Mouse (Mus musculus) hindbrain, embryonic 15.5 days (tissue): ENCODE data around the gene Scgb1c1. TPM values are rescaled to one million over a fixed set of nuclear protein-coding genes. Genes with fewer than 3 reads are reported as not detected.
A peak's percentile ranks its signal among the peaks of the same experiment; 100 is the strongest.

Experiments used
- ATAC-seq: fragments of 200-750 bp; cut with Nextera tagmentation; 2 replicates; pipeline ENCODE4 v1.8.0; 2017; ENCODE audit warnings: low read depth, moderate number of reproducible peaks, moderate TSS enrichment; ENCODE audit not compliant: low FRiP score
- H3K27ac ChIP-seq: fragments of 300-500 bp; sonication (generic); replicated peaks from 2 replicates; pipeline ENCODE4 v1.5.1; 2015; ENCODE audit warnings: mild to moderate bottlenecking, inconsistent platforms
- H3K27me3 ChIP-seq: fragments of 300-500 bp; sonication (generic); 2 replicates; pipeline ENCODE4 v1.6.1; 2015; ENCODE audit warnings: control low read depth, inconsistent platforms
- H3K36me3 ChIP-seq: fragments of 300-500 bp; sonication (generic); 2 replicates; pipeline ENCODE4 v1.6.1; 2015; ENCODE audit warnings: control low read depth, inconsistent platforms
- H3K4me1 ChIP-seq: fragments of 300-500 bp; sonication (generic); replicated peaks from 2 replicates; pipeline ENCODE4 v1.6.1; 2015; ENCODE audit warnings: control low read depth, inconsistent platforms
- H3K4me2 ChIP-seq: fragments of 300-500 bp; sonication (generic); 2 replicates; pipeline ENCODE4 v1.6.1; 2015; ENCODE audit warnings: moderate library complexity, mild to moderate bottlenecking, inconsistent platforms
- H3K4me3 ChIP-seq: fragments of 300-500 bp; sonication (generic); 2 replicates; pipeline ENCODE4 v1.5.1; 2015; ENCODE audit warnings: mild to moderate bottlenecking, inconsistent platforms
- H3K9ac ChIP-seq: fragments of 300-500 bp; sonication (generic); 2 replicates; pipeline ENCODE4 v1.6.1; 2015; ENCODE audit warnings: inconsistent platforms
- H3K9me3 ChIP-seq: fragments of 300-500 bp; sonication (generic); 2 replicates; pipeline ENCODE4 v1.6.1; 2016; ENCODE audit warnings: control low read depth, inconsistent platforms
- WGBS: fragments of 180-500 bp; shearing (Covaris S2); methylation state at CpG from one replicate; pipeline ENCODE4 v1.1.7; 2015; 5-methylcytosine and 5-hydroxymethylcytosine counted together
- polyA plus RNA-seq: library from polyadenylated mRNA; unstranded; fragments of >200 nt; fragmentation: Nextera tagmentation; extraction: Ambion mirVana; gene quantifications from 2 replicates; pipeline ENCODE4 v1.2.1, GENCODE M21; 2015

Gene Scgb1c1
- polyA plus RNA-seq, 1 experiment from 2014 or later: not detected

DNA sequence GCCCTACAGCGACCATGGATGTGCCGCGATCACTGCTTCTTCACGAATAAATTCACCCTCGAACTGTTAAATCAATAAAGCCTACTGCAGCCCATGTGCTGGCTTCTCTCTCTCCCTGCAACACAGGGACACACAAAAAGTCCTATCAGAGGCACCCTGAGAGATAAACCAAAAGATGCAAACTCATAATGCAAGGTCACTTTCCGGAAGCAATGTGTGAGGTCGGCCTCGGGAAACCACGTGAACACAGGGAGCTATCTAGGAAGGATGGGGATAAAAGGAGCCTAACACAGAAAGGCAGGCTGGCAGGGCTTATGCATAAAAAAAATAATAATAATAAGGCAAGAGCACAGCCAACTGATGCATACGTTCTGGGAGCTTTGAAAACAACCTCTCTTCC lies 1.3 kb downstream of the Scgb1c1 start:
- H3K9ac ChIP-seq: no peak overlapping the region
- no peaks in the 10 kb centered on the region for H3K4me1 ChIP-seq
- no peak for ATAC-seq
- H3K27me3 ChIP-seq: 0 out of 2 replicates have a peak, but pooled peaks cover 2% of the 10 kb centered on the region
- H3K4me3 ChIP-seq: no peak overlapping the region
- H3K36me3 ChIP-seq: no peaks in the 10 kb centered on the region
- H3K9me3 ChIP-seq: no peaks in the 10 kb centered on the region
- H3K27ac ChIP-seq: no peak overlapping the region
- WGBS: 89% methylated on average over 10 of the region's 10 CpGs
- no peak overlapping the region for H3K4me2 ChIP-seq

DNA sequence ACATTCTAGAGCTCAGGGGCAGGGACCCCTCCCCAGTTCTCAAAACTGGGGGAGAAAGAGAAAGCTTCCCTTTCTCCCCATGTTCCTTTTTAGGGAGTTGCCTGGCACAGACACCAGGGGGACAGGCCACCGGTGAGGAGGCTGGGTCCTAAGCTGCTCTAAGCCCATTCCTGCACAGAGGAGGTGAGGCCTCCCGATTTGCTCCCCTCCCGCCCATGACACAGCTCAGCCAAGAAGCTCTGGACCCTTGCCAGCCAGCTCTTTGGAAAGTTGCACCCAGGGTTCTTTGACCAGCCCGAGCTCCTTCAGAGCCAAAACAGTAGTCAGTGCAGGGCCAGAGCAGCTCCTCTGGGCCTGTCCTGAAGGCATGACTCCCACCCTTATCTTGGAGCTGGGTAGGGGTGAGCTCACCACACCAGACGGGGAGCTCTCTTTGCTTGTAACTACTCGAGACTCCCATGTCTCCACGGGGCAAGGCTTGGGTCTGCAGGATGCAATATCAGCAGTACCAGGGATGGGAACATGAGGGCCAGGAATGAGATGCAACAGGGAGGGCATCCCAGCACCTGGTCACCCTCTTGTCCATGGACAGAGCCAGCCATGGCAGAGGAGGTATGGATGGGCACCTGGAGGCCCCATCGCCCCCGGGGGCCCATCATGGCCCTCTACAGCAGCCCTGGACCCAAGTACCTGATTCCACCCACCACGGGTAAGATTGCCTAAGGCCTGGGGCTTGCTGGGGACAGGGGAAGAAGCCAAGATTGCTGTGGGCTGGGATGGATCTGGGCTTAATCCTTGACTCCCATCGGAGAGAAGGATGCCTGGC lies 2.6 kb downstream of the Scgb1c1 start, which contains the start of gene Odf3:
TSS of gene Odf3 (plus strand) at position 51 of the 826 bp plus-strand sequence.
- 70% methylated on average over 11 of the region's 11 CpGs for WGBS
- Histone ChIP-seq H3K4me1 (no peaks in the 10 kb centered on the region), H3K9ac (no peak within 1 kb of the TSS), H3K27ac (no peak within 1 kb of the TSS), H3K36me3 (peaks cover 11% of the 10 kb centered on the region), H3K4me2 (no peak within 1 kb of the TSS), H3K4me3 (no peak within 1 kb of the TSS), H3K27me3 (no peaks in the 10 kb centered on the region), H3K9me3 (no peaks in the 10 kb centered on the region)
- ATAC-seq: no peak

DNA sequence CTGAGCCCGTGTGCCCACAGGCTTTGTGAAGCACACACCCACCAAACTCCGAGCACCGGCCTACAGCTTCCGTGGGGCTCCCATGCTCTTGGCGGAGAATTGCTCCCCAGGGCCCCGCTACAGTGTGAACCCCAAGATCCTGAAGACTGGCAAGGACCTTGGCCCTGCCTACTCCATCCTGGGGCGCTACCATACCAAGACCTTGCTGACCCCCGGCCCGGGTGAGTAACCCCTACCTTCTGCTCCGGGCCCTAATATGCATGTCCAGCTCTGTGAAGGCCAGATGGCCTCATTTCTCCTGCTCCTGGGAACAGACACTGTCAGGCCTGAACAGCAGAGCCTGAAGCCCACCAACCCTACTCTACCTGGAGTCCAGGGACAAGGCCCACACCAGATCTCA lies 3.2 kb downstream of the Scgb1c1 start:
- H3K4me1 ChIP-seq: no peaks in the 10 kb centered on the region
- 94% methylated on average over 10 of the region's 10 CpGs for WGBS
- no peak for ATAC-seq

DNA sequence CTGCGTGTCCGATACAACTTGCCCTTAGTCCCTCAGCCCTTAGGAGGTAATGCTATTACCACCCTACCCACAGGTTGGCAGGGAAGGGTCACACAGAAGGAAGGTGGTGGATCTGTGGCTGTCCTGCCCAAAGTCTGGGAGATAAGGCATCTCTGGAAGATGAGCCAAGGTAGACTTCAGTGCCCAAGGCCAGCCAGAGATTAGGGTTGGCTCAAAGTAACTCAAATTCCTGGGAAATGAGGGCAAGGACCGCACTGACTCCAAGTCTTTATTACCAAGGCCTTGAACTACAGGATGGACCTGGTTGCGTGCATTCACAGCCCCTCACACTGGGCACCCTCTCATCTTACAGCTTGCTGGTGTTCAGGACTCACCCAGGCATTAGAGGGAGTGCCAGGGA lies 6.6 kb downstream of the Scgb1c1 start:
- no peak overlapping the region for H3K4me2 ChIP-seq
- no peaks in the 10 kb centered on the region for H3K27me3 ChIP-seq
- ATAC-seq: no peak
- H3K9me3 ChIP-seq: no peaks in the 10 kb centered on the region
- no peak overlapping the region for H3K9ac ChIP-seq
- H3K36me3 ChIP-seq: peaks cover 22% of the 10 kb centered on the region
- no peak overlapping the region for H3K4me3 ChIP-seq
- no peak overlapping the region for H3K27ac ChIP-seq
- H3K4me1 ChIP-seq: peaks cover 10% of the 10 kb centered on the region
- WGBS: 98% methylated on average over 4 of the region's 4 CpGs

More for the DNA sequence above, 3.2 kb downstream of the Scgb1c1 start:
- no peak overlapping the region for H3K9ac ChIP-seq
- no peak overlapping the region for H3K27ac ChIP-seq
- H3K4me3 ChIP-seq: no peak overlapping the region
- H3K9me3 ChIP-seq: no peaks in the 10 kb centered on the region
- no peaks in the 10 kb centered on the region for H3K27me3 ChIP-seq
- H3K4me2 ChIP-seq: no peak overlapping the region
- peaks cover 17% of the 10 kb centered on the region for H3K36me3 ChIP-seq

DNA sequence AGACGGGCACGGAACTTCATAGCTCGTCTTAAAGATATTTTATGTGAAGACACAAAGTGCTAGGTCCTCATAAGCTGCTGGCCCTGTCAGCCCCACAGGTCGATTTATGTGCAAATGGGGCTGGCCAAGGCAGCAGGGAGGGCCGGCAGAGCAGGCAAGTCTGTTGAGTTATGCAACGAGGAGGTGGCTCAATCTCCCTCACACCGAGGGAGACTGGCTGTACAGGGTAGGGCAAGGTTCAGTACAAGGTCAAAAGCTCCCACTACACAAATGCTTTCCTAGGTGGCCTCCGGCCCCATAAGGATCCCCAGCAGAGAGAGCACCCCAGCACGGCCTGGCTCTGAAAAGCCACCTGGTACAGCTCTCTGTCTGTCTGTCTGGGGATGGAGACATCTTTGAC lies 8.0 kb downstream of the Scgb1c1 start:
- peaks cover 18% of the 10 kb centered on the region for H3K4me1 ChIP-seq
- WGBS: 89% methylated on average over 9 of the region's 9 CpGs
- H3K4me2 ChIP-seq: no peak overlapping the region

DNA sequence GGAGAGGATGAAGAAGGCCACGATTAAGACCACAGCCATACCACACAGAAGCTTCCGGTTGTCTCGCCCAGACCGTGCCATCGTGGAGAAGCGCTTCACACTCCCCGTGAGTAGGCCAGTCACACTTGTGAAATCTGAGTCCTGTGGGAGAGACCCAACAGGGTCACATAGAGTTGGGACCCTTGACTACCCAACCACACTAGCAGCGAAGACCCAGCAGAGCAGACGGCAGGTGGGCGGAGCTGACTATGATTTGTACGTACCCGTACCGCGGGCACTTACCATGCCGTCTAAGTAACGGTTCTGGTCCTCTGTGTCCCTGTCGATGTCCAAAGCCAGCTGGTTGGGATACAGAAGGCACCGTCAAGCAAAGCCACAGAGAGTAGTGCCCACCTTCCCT lies 9.1 kb downstream of the Scgb1c1 start:
- no peak overlapping the region for H3K4me3 ChIP-seq
- WGBS: 94% methylated on average over 18 of the region's 18 CpGs
- no peaks in the 10 kb centered on the region for H3K9me3 ChIP-seq
- no peak overlapping the region for H3K4me2 ChIP-seq
- H3K36me3 ChIP-seq: peaks cover 26% of the 10 kb centered on the region
- H3K9ac ChIP-seq: no peak overlapping the region
- peaks cover 29% of the 10 kb centered on the region for H3K4me1 ChIP-seq
- H3K27ac ChIP-seq: no peak overlapping the region
- no peak for ATAC-seq
- no peaks in the 10 kb centered on the region for H3K27me3 ChIP-seq

More for the DNA sequence above, 8.0 kb downstream of the Scgb1c1 start:
- peaks cover 22% of the 10 kb centered on the region for H3K36me3 ChIP-seq
- H3K27me3 ChIP-seq: no peaks in the 10 kb centered on the region
- H3K9ac ChIP-seq: no peak overlapping the region
- no peaks in the 10 kb centered on the region for H3K9me3 ChIP-seq
- no peak overlapping the region for H3K4me3 ChIP-seq
- ATAC-seq: no peak
- H3K27ac ChIP-seq: no peak overlapping the region

DNA sequence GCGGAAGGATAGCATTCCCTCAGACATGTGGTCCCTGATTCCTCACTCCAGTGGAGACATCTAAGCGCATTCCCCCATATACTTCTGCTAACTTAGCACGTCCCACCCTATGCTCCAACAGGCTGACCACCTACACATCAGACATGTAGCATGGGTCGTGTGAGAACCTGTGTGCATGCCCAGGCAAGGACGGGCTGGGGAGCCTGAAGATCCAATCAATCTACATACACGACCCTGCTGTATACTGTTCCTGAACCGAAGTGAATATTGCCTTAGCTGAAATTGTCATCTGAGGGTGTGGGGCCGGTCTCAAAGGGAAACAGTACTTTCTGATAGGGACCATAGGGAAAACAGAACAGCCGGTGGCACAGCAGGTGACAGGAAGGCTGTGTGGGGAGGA lies 9.8 kb downstream of the Scgb1c1 start:
- H3K9me3 ChIP-seq: no peaks in the 10 kb centered on the region
- peaks cover 36% of the 10 kb centered on the region for H3K4me1 ChIP-seq
- H3K4me3 ChIP-seq: peak overlapping the region; percentile 90
- H3K9ac ChIP-seq: peak overlapping the region; percentile 90
- H3K36me3 ChIP-seq: peaks cover 31% of the 10 kb centered on the region
- ATAC-seq: no peak
- no peaks in the 10 kb centered on the region for H3K27me3 ChIP-seq
- WGBS: 77% methylated on average over 9 of the region's 9 CpGs
- H3K27ac ChIP-seq: 0 out of 2 replicates have a peak overlapping the region, but pooled peaks have one; percentile 93
- peak overlapping the region; percentile 80 for H3K4me2 ChIP-seq

DNA sequence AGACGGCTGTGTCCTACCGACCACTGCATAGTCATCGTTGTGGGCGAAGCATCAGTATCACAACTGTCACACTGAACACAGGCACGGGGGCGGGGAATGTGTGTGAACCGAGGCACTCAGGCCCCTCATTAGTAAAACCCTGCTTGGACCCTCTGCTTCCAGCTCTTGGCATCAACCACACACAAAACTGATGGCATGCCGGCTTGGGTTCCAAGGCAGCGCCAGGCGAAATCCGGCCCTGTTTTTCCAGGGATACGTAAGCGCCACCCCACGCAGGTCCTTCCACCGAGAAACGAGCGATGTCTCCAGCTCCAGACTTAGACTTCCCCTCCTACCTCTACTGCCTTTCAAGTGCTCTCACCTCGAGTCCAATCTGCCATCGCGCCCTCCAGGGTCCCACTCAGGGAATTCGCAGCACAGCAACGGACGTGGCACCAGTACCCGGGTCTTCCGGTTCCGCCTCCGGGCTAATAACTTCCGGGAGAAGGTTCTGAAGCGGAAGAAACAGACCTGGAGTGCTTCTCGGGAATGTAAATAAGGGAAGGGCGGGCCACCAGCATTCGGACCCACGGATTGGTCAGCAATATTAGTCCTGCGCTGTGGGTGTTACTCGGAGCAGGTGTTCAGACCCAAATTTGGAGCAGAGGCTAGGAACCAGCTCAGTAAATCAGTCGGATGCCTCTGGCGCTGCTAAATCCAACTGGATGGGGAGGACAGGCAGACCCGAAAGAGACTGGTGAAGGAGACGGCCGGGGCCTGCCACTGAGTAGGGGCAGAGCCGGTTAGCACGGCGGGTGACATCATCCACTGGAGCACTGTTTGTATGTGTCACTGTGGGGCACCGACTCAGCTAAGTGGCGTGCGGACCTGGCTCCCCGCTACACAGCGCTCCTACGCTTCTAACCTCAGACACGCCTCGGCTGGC lies 10.8 kb downstream of the Scgb1c1 start, which contains the start of gene Gm45785:
TSS of gene Gm45785 (minus strand) at position 472 of the 925 bp plus-strand sequence.
- Histone ChIP-seq H3K4me1 (peaks cover 36% of the 10 kb centered on the region), H3K4me2 (peak within 1 kb of the TSS; percentile 80), H3K9ac (peak within 1 kb of the TSS; percentile 90), H3K36me3 (peaks cover 38% of the 10 kb centered on the region), H3K4me3 (peak within 1 kb of the TSS; percentile 90), H3K9me3 (no peaks in the 10 kb centered on the region), H3K27me3 (no peaks in the 10 kb centered on the region), H3K27ac (peak within 1 kb of the TSS; percentile 93)
- 1% methylated on average over 51 of the region's 51 CpGs for WGBS
- ATAC-seq: peak; percentile 82

DNA sequence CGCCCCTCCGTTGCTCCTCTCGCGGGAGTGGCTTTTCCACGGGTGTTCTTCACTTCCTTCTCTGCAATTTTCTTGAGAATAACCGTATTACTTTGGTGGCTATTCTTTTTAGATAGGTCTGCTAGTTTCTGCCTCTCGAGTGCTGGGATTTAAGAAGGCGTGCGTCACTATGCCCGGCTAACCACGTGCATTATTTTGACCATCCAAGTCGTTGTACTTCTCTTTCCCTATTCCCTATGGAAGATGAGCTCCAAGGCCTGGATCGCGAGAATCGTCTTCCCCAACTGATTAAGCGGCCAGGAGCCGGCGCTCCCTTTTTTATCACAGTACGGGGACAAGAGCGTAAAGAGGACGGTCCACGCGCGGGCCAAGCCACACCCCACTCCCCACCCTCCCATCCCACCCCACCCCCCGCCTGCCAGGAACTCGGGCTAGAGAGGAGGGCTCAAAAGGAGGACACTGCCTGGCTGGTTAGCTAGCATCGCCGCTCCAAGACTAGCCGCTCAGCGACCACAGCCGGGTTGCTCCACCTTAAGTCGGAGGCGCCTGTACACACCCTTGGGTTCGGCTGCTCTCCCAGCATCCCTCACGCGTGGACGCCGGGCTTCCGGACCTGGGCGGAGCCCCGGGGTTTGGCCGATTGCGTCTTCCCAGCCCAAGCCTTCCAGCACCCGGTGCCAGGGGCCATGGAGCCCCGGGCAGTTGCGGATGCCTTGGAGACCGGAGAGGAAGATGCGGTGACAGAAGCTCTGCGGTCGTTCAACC lies 11.6 kb downstream of the Scgb1c1 start, which contains the start of gene Ric8a:
TSS of gene Ric8a (plus strand) at position 173 of the 765 bp plus-strand sequence.
- peaks cover 44% of the 10 kb centered on the region for H3K36me3 ChIP-seq
- H3K9me3 ChIP-seq: no peaks in the 10 kb centered on the region
- H3K4me2 ChIP-seq: peak within 1 kb of the TSS; percentile 80
- H3K27me3 ChIP-seq: no peaks in the 10 kb centered on the region
- H3K27ac ChIP-seq: peak within 1 kb of the TSS; percentile 93
- ATAC-seq: peak; percentile 77
- H3K4me1 ChIP-seq: peaks cover 36% of the 10 kb centered on the region
- H3K4me3 ChIP-seq: peak within 1 kb of the TSS; percentile 90
- peak within 1 kb of the TSS; percentile 90 for H3K9ac ChIP-seq
- under 1% methylated on average over 50 of the region's 50 CpGs for WGBS

DNA sequence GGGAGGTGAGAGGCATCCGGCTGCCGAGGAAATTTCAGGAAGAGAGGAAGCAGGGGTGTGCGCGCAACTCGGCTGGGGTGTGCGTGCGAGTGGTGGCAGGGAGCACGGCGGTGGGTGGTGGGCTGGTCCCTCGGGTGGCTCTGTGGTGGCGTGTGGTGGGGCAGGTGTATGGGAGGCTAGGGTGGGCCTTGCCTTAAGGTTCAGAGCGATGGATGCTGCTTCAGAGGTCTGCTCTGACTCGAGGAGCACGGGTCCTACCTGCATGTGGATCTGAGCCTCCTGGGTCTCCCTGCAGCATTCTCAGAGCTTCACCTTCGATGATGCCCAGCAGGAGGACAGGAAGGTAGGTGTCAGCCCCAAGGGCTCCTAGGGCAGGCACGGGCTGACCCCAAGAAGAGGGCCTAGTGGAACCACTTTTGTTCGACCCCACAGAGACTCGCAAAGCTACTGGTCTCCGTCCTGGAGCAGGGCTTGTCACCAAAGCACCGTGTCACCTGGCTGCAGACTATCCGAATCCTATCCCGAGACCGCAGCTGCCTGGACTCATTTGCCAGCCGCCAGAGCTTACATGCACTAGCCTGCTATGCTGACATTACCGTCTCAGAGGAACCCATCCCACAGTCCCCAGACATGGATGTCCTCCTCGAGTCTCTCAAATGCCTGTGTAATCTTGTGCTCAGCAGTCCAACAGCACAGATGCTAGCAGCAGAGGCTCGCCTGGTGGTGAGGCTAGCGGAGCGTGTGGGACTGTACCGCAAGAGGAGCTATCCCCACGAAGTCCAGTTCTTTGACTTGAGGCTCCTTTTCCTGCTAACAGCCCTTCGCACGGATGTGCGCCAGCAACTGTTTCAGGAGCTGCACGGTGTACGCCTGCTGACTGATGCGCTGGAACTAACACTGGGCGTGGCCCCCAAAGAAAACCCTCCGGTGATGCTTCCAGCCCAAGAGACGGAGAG lies 12.5 kb downstream of the Scgb1c1 start, which contains the start of gene Bet1l:
TSS of gene Bet1l (minus strand) at position 28 of the 956 bp plus-strand sequence.
- Histone ChIP-seq H3K9ac (peak within 1 kb of the TSS; percentile 90), H3K4me1 (peaks cover 36% of the 10 kb centered on the region), H3K27ac (peak within 1 kb of the TSS; percentile 93), H3K9me3 (no peaks in the 10 kb centered on the region), H3K4me3 (peak within 1 kb of the TSS; percentile 90), H3K36me3 (peaks cover 46% of the 10 kb centered on the region), H3K27me3 (no peaks in the 10 kb centered on the region), H3K4me2 (peak within 1 kb of the TSS; percentile 80)
- WGBS: 38% methylated on average over 40 of the region's 40 CpGs
- peak; percentile 54 for ATAC-seq
